Mouse (Mus musculus): ENCODE measurements around the gene Mlana. TPM values are rescaled to one million over a fixed set of nuclear protein-coding genes. Genes with fewer than 3 reads are reported as not detected.

Gene Mlana
- total RNA-seq (2017) = not detected in 3 replicates

DNA sequence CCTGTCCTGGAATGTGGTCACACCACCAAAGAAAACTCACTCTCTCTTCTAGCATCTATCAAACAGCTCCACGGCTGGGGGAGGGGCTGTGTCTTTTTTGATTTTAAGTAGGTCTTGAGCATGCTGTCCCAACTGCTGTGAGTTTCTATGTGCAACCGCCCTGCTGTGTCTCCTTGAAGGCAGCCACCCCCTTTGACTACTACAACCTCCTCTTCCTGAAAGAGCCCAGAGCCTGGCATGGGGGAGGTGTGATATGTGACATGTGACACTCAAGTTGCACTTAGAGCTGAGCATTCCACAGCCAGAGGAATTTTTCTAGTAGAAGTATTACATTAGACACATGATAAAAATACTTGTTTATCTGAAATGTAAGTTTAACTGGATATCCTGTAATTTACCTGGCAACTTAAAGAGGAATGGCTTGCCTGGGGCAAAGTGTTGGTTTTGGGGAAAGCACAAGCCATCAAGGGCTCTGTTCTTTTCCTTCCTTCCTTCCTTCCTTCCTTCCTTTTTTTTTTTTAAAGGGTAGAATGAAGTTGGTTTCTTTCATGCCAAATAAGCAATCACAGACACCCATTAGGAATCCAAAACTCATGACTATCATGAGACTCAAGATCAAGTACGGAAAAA, at the start of gene Mlana:
Gene Mlana, plus strand, starts transcription at position 580 of the 630 bp plus-strand sequence.
- ATAC-seq (replicated peaks; ENCODE audit: insufficient number of reproducible peaks, low FRiP score, low TSS enrichment, poor library complexity, severe bottlenecking) = no peak

DNA sequence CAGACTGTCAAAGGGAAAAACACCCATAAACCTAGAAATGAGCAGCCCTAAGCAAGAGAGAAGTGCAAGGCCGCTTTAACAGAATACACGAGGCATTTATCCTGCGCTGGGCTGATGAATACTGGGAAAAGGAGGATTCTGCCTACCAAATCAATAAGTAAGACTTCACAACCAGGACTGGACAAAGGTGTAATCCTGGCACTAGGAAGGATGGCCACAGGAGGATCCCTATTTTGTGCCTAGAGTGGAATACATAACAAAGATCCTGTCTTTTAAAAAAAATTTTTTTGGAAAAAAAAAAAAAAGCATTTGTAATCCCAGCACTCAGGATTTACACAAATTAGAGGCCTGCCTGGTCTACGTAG, 49.1 kb upstream of the Mlana start:
- ATAC-seq (replicated peaks; ENCODE audit: insufficient number of reproducible peaks, low FRiP score, low TSS enrichment, poor library complexity, severe bottlenecking) = no peak

DNA sequence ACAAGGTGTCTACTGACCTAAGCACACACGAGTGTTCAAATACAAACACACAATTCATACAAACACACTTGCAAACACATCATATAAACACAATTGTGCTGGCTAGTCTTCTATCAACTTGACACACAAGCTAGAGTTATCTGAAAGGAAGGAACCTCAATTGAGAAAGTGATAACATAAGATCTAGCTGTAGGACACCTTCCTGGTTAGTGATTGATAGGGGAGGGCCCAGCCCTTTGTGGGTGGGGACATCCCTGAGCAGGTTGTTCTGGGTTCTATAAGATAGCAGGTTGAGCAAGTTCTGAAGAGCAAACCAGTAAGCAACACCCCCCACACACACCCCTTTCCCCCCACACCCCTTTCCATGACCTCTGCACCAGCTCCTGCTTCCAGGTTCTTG, 47.9 kb upstream of the Mlana start:
- ATAC-seq (replicated peaks; ENCODE audit: insufficient number of reproducible peaks, low FRiP score, low TSS enrichment, poor library complexity, severe bottlenecking) = no peak

DNA sequence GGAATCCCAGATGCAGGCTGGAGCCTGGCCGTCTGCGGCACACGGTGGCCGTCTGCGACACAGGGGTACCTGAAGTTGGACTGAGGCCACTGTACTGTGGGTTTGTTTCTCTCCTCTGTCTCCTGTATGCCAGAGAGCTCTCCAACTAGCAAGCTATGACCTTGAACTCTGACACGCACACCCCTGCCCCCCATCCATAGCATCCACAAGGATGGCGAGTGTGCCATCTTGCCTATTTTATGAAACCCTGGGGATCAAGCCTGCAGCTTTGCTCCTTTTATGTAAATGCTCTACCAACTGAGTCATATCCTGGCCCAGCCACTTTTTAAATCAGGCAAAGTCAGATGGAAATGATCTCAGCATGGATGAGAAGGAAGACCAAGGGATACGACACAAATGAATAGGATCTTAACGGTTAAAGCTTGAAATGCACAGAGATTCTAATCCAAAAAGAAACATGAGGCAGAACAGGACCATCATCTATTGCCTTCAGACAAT, 43.8 kb upstream of the Mlana start:
- no peak for ATAC-seq (replicated peaks; ENCODE audit: insufficient number of reproducible peaks, low FRiP score, low TSS enrichment, poor library complexity, severe bottlenecking)

DNA sequence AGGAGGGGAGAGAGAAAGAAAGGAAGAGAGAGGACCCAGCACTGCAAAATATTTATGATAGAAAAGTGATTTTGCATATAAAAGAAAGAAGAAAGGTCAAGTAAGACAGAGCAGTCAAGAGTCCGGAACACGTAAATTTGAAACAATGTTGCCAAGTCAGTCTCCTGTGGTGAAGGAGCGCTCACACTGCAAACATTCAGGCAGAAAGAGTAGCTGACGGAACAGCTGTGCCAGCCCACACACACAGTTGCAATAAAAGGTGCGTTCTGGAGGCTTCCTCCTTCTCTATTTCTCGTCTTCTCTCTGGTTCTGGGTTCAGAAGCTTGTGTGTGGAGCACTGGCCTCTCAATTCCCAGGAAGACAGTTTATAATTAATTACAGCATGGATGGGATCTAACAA, 42.5 kb upstream of the Mlana start:
- ATAC-seq (replicated peaks; ENCODE audit: insufficient number of reproducible peaks, low FRiP score, low TSS enrichment, poor library complexity, severe bottlenecking) = no peak

DNA sequence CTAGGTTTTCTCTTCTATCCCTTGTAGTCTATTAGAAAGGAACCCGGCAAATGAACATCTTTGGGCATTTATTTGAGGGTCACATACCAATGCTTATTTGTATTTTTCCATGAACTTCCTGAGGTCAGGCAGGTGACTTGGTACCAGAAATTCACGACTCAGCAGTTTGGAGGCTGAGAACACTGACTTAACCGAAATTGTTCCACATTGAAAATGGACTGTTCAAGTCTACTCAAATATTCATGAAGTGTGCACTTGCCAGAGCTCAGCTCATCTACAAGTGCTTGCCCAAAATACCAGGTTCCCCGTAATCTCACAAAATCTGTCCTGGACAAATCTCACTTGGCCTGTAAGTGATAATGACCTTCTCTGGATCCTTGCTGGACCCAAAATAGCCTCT, 41.6 kb upstream of the Mlana start:
- ATAC-seq (replicated peaks; ENCODE audit: insufficient number of reproducible peaks, low FRiP score, low TSS enrichment, poor library complexity, severe bottlenecking) = no peak

- ATAC-seq (replicated peaks; ENCODE audit: insufficient number of reproducible peaks, low FRiP score, low TSS enrichment, poor library complexity, severe bottlenecking) = no peak
Measured at GRCm38 (mm10) chr19:29656620-29657019, 41.0 kb upstream of the Mlana start.

DNA sequence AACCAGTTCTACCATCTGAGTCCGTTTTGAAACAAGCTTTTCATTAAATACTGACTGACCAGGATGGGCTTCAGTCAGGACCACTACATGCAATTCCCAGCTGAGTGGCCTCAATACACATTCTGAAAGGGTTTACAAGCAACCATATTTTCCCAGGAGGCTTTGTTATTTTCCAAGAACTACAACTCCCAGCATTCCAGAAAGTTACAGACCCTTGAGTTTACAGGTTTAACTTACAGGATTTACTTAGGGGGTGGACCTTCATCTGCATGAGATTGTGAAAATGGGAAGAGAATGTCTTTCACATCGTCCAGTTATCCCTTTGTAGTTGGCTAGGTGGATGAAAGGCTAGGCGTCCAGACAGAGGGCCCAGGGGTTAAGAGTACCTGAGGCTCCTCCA, 40.6 kb upstream of the Mlana start:
- ATAC-seq (replicated peaks; ENCODE audit: insufficient number of reproducible peaks, low FRiP score, low TSS enrichment, poor library complexity, severe bottlenecking) = no peak

- no peak for ATAC-seq (replicated peaks; ENCODE audit: insufficient number of reproducible peaks, low FRiP score, low TSS enrichment, poor library complexity, severe bottlenecking)
Measured at GRCm38 (mm10) chr19:29657558-29657957, 40.1 kb upstream of the Mlana start.

- no peak for ATAC-seq (replicated peaks; ENCODE audit: insufficient number of reproducible peaks, low FRiP score, low TSS enrichment, poor library complexity, severe bottlenecking)
Measured at GRCm38 (mm10) chr19:29658836-29659235, 38.8 kb upstream of the Mlana start.

DNA sequence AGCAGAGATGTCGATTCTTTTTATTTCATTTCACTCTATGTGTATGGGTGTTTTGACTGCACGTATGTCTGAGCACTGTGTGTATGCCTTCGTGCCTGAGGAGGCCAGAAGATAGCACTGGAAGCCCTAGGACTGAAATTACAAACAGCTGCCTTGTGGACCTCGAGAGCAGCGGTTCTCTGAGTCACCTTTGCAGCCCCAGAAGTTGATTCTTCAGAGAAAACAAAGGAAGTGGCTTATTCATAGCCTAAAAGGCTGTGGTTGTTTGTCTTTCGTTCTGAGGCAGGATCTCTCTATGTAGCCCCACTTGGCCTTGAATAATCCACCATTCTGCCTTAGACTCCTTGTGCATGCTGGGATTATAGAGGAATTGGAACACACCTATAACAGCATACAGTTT, 37.9 kb upstream of the Mlana start:
- no peak for ATAC-seq (replicated peaks; ENCODE audit: insufficient number of reproducible peaks, low FRiP score, low TSS enrichment, poor library complexity, severe bottlenecking)

DNA sequence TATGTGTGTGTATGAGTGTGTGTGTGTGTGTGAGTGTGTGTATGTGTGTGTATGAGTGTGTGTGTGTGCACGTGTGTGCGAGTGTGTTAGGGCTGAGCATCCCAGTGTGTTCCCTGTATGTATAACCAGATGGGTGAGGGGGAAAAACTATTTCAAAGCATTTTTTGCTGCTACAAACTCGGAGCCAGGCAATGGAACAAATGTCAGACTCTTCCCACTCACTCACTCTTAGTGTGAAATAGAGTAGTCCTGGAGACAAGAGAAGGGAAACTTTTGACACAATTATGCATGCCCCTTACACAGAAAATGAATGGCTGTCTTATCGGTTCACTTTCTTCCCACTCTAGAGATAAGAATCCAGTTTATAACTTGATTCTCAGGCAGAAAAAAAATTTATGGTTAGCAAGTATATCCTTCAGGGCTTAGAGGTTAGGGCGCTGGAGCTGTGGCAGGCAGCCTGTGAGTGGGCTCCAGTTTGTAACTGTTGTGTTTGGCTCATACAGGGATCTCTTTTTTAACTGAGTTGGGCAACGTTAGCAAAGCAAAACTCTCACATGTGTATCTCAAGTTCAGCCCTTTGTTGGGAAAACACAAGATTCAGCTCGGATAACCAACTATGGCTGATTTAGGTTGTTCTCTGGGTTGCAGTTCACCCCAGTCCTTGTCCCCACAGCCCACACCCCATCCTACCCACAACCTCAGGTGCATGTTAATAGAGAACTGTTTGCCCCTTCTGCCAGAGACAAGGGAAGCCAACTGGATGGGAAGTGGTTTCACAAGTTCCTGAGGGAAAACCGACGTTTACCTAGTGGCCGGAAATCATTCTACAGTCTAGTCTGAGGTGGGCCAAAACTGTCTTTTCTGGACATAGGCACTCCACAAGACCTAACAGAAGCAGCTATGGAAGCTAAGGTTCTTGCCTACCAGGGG, 36.5 kb upstream of the Mlana start:
- no peak for ATAC-seq (replicated peaks; ENCODE audit: insufficient number of reproducible peaks, low FRiP score, low TSS enrichment, poor library complexity, severe bottlenecking)

- ATAC-seq (replicated peaks; ENCODE audit: insufficient number of reproducible peaks, low FRiP score, low TSS enrichment, poor library complexity, severe bottlenecking) = no peak
Measured at GRCm38 (mm10) chr19:29661974-29662580, 35.5 kb upstream of the Mlana start.

DNA sequence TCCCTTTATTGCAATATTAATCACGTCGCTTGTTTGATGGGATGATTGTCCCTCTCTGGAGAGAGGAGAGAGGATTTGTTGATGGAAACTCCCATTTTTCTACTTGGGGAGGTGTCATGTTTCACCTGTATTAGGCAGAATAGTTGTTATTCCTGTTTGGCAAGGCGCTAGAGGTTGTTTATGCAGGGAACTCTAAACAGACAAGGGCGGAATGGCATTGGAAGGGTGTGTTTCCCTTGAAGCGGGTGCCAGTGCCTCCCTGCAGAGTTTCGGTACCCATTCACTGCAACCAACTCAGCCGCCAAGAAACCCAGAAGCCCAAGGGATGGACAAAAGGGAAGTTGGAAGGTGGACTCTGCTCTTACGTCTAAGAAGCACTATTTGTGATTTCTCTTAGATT, 33.8 kb upstream of the Mlana start:
- no peak for ATAC-seq (replicated peaks; ENCODE audit: insufficient number of reproducible peaks, low FRiP score, low TSS enrichment, poor library complexity, severe bottlenecking)

DNA sequence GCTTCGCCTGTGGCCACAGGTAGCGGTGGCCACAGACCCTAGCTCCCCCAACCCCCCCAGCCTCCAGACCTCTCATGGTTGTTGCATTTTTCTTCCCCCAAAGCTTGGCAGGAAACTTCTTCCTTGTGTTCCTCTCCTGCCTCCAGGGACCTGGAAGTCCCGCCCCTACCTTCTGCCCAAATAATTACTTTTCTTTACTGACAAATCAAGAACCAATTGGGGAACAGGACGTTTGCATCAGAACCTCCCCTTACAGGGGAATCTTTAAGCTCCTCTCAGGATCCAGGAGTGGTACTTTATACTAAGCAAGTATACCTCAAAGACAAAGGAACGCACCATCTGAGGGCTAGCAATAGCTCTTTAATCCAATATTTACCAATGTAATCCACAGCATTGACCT, 32.7 kb upstream of the Mlana start:
- ATAC-seq (replicated peaks; ENCODE audit: insufficient number of reproducible peaks, low FRiP score, low TSS enrichment, poor library complexity, severe bottlenecking) = no peak

DNA sequence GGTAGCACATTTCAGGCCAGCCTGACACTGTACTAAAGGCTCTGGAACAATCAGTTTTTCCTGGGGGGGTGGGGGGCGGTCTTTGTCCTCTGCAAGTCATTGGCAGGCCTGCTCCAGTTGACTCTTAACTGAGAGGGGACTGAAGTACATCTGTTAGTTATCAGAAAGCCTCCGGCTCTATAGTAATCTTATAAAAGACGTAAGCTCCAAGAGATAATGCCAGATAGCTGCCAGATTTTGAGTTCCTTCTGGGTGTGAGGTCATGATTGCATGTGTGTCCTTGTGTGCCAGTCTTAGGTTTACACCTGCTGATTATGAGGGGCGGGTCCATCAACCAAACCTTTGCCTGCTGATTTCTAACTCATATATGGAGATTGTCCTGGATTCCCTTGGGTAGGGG, 31.5 kb upstream of the Mlana start:
- ATAC-seq (replicated peaks; ENCODE audit: insufficient number of reproducible peaks, low FRiP score, low TSS enrichment, poor library complexity, severe bottlenecking) = no peak

DNA sequence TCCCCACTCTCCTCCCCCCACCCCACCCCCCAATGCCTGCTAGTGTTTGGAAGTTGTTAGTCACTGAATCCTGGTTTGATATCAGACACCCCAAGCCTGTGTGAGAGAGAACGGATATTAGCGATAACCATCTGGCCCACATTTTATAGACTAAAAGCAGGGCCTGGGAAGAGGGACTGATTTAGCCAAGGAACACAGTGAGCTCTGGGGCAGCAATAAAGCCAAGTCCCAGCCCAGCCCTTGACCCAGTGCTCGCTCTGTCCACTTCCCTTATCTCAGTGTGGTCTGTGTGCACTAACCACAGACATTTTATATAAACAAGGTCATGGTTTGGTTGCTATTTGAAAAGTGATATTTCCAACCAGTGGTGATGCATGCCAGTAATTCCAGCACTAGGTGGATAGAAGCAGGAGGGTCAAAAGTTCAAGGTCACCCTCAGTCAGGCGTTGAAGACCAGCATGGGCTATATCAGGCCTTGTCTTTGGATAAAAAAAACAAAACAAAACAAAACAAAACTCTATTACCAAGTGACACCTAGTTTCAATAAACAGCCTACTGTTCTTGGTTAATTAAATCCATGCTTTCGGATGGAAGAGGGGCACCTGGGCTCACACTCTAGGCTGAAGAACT, 30.5 kb upstream of the Mlana start:
- no peak for ATAC-seq (replicated peaks; ENCODE audit: insufficient number of reproducible peaks, low FRiP score, low TSS enrichment, poor library complexity, severe bottlenecking)

GRCm38 (mm10) chr19:29668135-29668534, 29.5 kb upstream of the Mlana start:
- ATAC-seq (replicated peaks; ENCODE audit: insufficient number of reproducible peaks, low FRiP score, low TSS enrichment, poor library complexity, severe bottlenecking) = no peak

DNA sequence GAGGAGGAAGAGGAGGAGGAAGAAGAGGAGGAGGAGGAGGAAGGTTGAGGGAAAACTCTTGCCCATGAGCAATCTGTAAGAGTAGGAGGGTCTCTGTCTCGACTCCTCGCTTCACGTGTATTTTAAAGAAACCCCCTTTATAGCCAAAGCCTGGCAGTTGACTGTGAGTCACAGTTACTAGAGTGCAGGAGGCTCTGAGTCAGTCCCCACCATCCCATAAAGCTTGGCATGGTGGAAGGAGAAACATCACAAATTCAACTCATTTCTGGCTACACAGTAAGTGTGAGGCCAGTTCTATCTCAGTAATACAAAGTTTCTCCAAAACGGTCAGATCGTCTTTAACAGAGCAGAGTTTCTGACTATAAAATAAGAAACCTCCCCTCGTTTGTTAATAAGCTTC, 27.4 kb upstream of the Mlana start:
- ATAC-seq (replicated peaks; ENCODE audit: insufficient number of reproducible peaks, low FRiP score, low TSS enrichment, poor library complexity, severe bottlenecking) = no peak
